Mouse (Mus musculus) brain, embryonic 14.5 days (tissue): ENCODE measurements around the gene Il17f.

Source experiments
- CTCF ChIP-seq: fragments of 200-500 bp; IDR thresholded peaks from 2 replicates; pipeline ENCODE4 v1.5.1; 2012; ENCODE audit warnings: inconsistent platforms, mild to moderate bottlenecking, moderate library complexity, borderline replicate concordance; ENCODE audit not compliant: insufficient read depth, insufficient read length; ENCODE audit errors: extremely low read depth
- POLR2A ChIP-seq: fragments of 200-500 bp; IDR thresholded peaks from 2 replicates; pipeline ENCODE4 v1.6.1; 2012; ENCODE audit warnings: mild to moderate bottlenecking, inconsistent platforms, borderline replicate concordance; ENCODE audit not compliant: poor library complexity, insufficient read depth, insufficient read length, severe bottlenecking; ENCODE audit errors: extremely low read depth

DNA sequence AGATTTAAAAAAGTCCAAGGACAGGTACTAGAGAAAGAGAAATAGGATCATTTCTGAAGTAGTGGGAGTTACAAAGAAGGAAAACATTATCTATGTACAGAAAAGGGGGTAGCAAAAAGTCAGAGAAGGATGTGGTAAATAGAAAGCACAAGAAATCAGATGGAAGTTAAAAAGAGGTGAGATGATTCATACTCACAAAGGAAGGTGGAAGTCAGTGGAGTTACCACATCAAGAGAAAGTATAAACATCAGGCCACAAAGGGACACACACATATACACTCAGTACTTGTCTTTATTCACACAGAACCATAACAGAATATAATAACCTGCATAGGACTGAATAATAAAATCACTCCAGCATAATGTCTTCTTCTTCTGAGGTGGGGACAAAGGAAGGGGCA is 34.6 kb upstream of the Il17f start:
- TF ChIP-seq CTCF: no peak
- no peak for TF ChIP-seq POLR2A
